Mouse (Mus musculus): ENCODE data around the gene Ascl3. TPM values are rescaled to one million over a fixed set of nuclear protein-coding genes. Genes with fewer than 3 reads are reported as not detected.
A peak's percentile ranks its signal among the peaks of the same experiment; 100 is the strongest.

Ascl3 gene
- polyA plus RNA-seq, 1 experiment from 2014 or later = not detected

- no peak for ATAC-seq
- Histone ChIP-seq H3K36me3 (ENCODE audit: poor library complexity, severe bottlenecking) (peaks cover 34% of the 10 kb centered on the region), H3K4me1 (peaks cover 9% of the 10 kb centered on the region; the same call in 1 of the 2 replicates), H3K9ac (no peak overlapping the region), H3K27me3 (no peaks in the 10 kb centered on the region), H3K4me2 (no peak overlapping the region), H3K4me3 (no peak overlapping the region), H3K9me3 (replicated peaks) (no peaks in the 10 kb centered on the region), H3K27ac (no peak overlapping the region)
- WGBS = 64% methylated on average over 4 of the region's 4 CpGs
These were observed 24.3 kb downstream of the Ascl3 start for GRCm38 (mm10) chr7:109707023-109707785.

GRCm38 (mm10) chr7:109704461-109704860 is 27.1 kb downstream of the Ascl3 start:
- Histone ChIP-seq H3K27ac (no peak overlapping the region), H3K36me3 (ENCODE audit: poor library complexity, severe bottlenecking) (peaks cover 13% of the 10 kb centered on the region), H3K4me2 (peak overlapping the region; percentile 75), H3K9ac (0 out of 2 replicates have a peak overlapping the region, but pooled peaks have one; percentile 73), H3K27me3 (no peaks in the 10 kb centered on the region), H3K9me3 (replicated peaks) (no peaks in the 10 kb centered on the region), H3K4me3 (peak overlapping the region; percentile 57), H3K4me1 (peaks cover 9% of the 10 kb centered on the region; the same call in 1 of the 2 replicates)
- 70% methylated on average over 3 of the region's 3 CpGs for WGBS
- ATAC-seq = no peak

DNA sequence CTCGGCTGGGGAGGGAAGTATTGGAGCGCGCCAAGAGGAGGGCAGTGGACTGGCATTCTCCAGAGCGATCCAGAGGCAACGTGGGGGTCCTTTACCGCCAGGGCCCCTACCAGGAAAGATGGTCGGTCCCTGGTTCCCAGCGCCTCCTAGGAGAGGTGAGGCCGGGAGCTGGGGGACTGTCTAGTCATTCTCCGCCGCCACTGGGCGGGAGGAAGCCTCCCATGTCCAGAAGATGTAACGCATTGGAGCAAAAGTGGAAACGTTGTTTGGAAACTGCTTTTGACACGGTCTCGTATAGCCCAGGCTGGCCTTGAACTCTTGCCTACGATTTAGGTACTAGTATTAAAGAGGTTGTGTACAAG is 27.5 kb downstream of the Ascl3 start:
- Histone ChIP-seq H3K4me3 (peak overlapping the region; percentile 57), H3K27ac (no peak overlapping the region), H3K9me3 (replicated peaks) (no peaks in the 10 kb centered on the region), H3K36me3 (ENCODE audit: poor library complexity, severe bottlenecking) (peaks cover 10% of the 10 kb centered on the region), H3K27me3 (no peaks in the 10 kb centered on the region), H3K9ac (peak overlapping the region; percentile 73), H3K4me1 (peaks cover 9% of the 10 kb centered on the region; the same call in 1 of the 2 replicates), H3K4me2 (peak overlapping the region; percentile 75)
- 4% methylated on average over 17 of the region's 17 CpGs for WGBS
- no peak for ATAC-seq

DNA sequence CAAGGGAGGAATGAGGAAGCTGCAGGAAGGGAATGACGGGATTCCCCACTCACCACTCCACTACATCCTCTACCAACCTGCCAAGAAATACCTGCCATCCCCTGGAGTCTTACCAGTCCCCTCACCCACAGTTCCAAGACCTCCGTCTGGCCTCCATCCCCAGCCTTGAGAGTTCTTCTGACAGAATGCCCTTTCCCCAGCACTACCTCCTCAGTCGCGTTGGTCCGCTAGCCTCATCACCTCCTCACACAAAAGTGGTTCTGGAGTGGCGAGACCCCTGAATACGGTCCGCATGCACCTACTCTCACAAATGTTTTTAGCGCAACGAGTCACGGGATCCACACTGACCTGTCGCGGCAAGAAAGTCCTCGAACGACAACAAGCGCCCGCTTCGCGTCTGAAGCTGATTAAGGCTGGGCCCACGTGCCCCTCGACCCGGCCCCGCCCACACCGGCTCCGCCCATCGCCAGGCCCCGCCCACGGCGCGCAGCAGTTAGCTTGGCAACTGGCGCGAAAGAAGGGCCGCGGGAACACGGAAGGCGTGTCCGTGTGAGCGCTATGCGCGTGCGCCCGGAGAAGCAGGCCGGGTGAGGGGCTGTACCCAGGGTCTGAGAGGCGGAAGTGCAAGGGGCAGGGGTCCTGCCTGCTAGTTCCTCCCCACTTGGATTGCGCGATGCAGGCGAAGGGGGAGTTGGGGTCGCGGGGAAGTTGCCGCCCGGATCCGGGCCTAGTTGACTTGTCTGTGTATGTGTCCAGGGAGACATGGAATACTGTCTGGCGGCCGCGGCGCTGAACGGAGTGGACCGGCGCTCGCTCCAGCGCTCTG is 28.1 kb downstream of the Ascl3 start, which contains the start of the genes St5 and Akip1:
Gene St5 (minus strand): TSS at position 416 of the 826 bp plus-strand sequence.
Gene Akip1 (plus strand): TSS at position 501 of the 826 bp plus-strand sequence.
- H3K27ac ChIP-seq = no peak within 1 kb of the TSS
- H3K4me3 ChIP-seq = peak within 1 kb of the TSS; percentile 57
- WGBS = under 1% methylated on average over 61 of the region's 61 CpGs
- H3K27me3 ChIP-seq = no peaks in the 10 kb centered on the region
- peaks cover 5% of the 10 kb centered on the region; the same call in 1 of the 2 replicates for H3K36me3 ChIP-seq (ENCODE audit: poor library complexity, severe bottlenecking)
- H3K9ac ChIP-seq = peak within 1 kb of the TSS; percentile 73
- peak within 1 kb of the TSS; percentile 75 for H3K4me2 ChIP-seq
- H3K9me3 ChIP-seq (replicated peaks) = no peaks in the 10 kb centered on the region
- peaks cover 9% of the 10 kb centered on the region; the same call in 1 of the 2 replicates for H3K4me1 ChIP-seq
- peak; percentile 97 for ATAC-seq

- peak overlapping the region; percentile 75 for H3K4me2 ChIP-seq
- no peak for ATAC-seq
- 0 out of 2 replicates have a peak, but pooled peaks cover 3% of the 10 kb centered on the region for H3K36me3 ChIP-seq (ENCODE audit: poor library complexity, severe bottlenecking)
- 37% methylated on average over 4 of the region's 4 CpGs for WGBS
- no peaks in the 10 kb centered on the region for H3K27me3 ChIP-seq
- H3K9me3 ChIP-seq (replicated peaks) = no peaks in the 10 kb centered on the region
- H3K4me1 ChIP-seq = peaks cover 9% of the 10 kb centered on the region; the same call in 1 of the 2 replicates
- no peak overlapping the region for H3K4me3 ChIP-seq
- no peak overlapping the region for H3K9ac ChIP-seq
- H3K27ac ChIP-seq = no peak overlapping the region
These were observed 28.8 kb downstream of the Ascl3 start for GRCm38 (mm10) chr7:109702721-109703120.

DNA sequence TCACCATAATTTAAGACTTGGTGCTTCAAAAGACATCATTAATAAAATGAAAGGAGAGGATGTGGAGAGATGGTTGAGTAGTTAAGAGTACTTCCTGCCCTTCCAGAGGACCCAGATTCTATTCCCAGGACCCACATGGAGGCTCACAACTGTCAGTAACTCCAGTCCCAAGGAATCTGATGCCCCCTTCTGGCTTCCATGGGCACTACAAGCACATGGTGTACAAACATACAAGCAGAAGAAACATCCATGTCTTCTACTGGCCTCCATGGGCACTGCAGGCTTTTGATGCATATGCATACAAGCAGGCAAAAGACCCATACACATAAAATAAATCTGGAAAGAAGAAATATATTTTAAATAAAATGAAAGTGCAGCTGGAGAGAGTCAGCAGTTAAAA is 31.3 kb downstream of the Ascl3 start:
- ATAC-seq = no peak
- H3K27ac ChIP-seq = no peak overlapping the region
- H3K4me3 ChIP-seq = no peak overlapping the region

DNA sequence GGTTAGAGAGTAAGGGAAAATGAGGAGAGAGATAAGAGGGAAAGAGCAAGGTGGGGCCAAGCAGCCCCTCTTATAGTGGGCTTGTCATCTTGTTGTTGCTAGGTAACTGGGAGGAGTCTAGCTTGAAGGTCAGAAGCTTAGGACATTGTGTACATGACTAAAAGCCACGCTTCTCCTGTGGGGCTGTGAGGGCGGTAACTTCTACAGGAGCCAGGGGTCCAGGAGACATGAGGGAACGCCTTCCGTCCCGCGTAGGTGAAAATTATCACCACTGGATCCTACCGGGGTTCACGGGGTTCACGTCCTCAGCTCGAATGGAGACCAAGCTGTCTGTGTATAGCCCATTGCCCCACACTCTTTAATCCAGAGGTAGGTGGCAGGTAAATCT is 36.2 kb downstream of the Ascl3 start:
- no peaks in the 10 kb centered on the region for H3K27me3 ChIP-seq
- H3K27ac ChIP-seq = no peak overlapping the region
- no peaks in the 10 kb centered on the region for H3K4me1 ChIP-seq
- no peaks in the 10 kb centered on the region for H3K9me3 ChIP-seq (replicated peaks)
- WGBS = 92% methylated on average over 10 of the region's 10 CpGs
- H3K4me3 ChIP-seq = no peak overlapping the region
- no peak overlapping the region for H3K4me2 ChIP-seq
- ATAC-seq = no peak
- no peak overlapping the region for H3K9ac ChIP-seq
- H3K36me3 ChIP-seq (ENCODE audit: poor library complexity, severe bottlenecking) = no peaks in the 10 kb centered on the region

More for the DNA sequence above, 31.3 kb downstream of the Ascl3 start:
- Histone ChIP-seq H3K4me1 (peaks cover 9% of the 10 kb centered on the region; the same call in 1 of the 2 replicates), H3K9ac (no peak overlapping the region), H3K27me3 (no peaks in the 10 kb centered on the region), H3K4me2 (no peak overlapping the region), H3K36me3 (ENCODE audit: poor library complexity, severe bottlenecking) (no peaks in the 10 kb centered on the region), H3K9me3 (replicated peaks) (no peaks in the 10 kb centered on the region)

DNA sequence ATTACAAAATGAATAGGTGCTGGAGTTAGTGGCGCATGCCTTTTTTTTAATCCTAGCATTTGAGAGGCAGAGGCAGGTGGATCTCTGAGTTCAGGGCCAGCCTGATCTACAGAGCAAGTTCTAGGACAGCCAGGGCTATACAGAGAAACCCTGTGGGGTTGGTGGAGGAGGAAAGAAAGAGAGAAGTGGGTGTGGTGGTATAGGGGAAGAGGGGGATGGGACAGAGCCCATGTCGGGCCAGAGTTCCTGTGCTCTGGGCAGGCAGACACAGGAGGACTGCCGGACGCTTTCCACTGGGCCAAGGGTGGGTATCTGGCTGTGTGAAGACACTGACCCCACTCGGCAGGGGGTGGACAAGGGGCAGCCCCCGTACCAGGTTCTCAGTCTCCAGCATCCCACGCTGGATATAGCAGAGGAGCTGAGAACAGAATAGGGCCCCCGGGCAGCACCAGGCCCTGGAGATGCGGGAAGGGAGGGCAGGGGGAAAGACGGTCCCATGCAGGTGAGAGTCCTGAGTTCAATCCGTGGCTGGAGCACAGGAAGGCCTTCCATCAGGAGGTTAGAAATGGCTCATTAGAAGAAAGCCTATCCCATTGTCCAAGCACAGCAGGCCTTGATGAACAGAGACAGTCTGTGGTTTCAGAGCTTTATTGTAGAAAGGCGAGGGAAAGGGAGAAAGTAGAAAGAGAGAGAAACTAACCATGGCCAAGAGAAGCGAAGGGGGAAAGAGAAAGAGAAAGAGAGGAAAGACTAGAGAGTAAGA is 36.8 kb downstream of the Ascl3 start:
- no peak overlapping the region for H3K27ac ChIP-seq
- no peak for ATAC-seq
- H3K4me3 ChIP-seq = no peak overlapping the region
- no peaks in the 10 kb centered on the region for H3K36me3 ChIP-seq (ENCODE audit: poor library complexity, severe bottlenecking)
- H3K4me1 ChIP-seq = no peaks in the 10 kb centered on the region
- H3K9me3 ChIP-seq (replicated peaks) = no peaks in the 10 kb centered on the region
- no peak overlapping the region for H3K4me2 ChIP-seq
- H3K9ac ChIP-seq = no peak overlapping the region
- H3K27me3 ChIP-seq = no peaks in the 10 kb centered on the region
- whole genome bisulfite sequencing = 75% methylated on average over 13 of the region's 13 CpGs

- no peaks in the 10 kb centered on the region for H3K9me3 ChIP-seq (replicated peaks)
- no peak overlapping the region for H3K9ac ChIP-seq
- peaks cover 10% of the 10 kb centered on the region for H3K4me1 ChIP-seq
- no peak overlapping the region for H3K27ac ChIP-seq
- WGBS = 92% methylated on average over 5 of the region's 5 CpGs
- no peak overlapping the region for H3K4me2 ChIP-seq
- ATAC-seq = no peak
- H3K27me3 ChIP-seq = no peaks in the 10 kb centered on the region
- H3K36me3 ChIP-seq (ENCODE audit: poor library complexity, severe bottlenecking) = no peaks in the 10 kb centered on the region
- no peak overlapping the region for H3K4me3 ChIP-seq
These were observed 40.6 kb downstream of the Ascl3 start for GRCm38 (mm10) chr7:109690961-109691360.

- no peaks in the 10 kb centered on the region for H3K9me3 ChIP-seq (replicated peaks)
- no peaks in the 10 kb centered on the region for H3K36me3 ChIP-seq (ENCODE audit: poor library complexity, severe bottlenecking)
- H3K4me2 ChIP-seq = no peak overlapping the region
- H3K27me3 ChIP-seq = no peaks in the 10 kb centered on the region
- no peak overlapping the region for H3K9ac ChIP-seq
- ATAC-seq = no peak
- no peak overlapping the region for H3K27ac ChIP-seq
- WGBS = 86% methylated on average over 3 of the region's 3 CpGs
- no peak overlapping the region for H3K4me3 ChIP-seq
- peaks cover 10% of the 10 kb centered on the region for H3K4me1 ChIP-seq
These were observed 41.4 kb downstream of the Ascl3 start for GRCm38 (mm10) chr7:109690101-109690500.

DNA sequence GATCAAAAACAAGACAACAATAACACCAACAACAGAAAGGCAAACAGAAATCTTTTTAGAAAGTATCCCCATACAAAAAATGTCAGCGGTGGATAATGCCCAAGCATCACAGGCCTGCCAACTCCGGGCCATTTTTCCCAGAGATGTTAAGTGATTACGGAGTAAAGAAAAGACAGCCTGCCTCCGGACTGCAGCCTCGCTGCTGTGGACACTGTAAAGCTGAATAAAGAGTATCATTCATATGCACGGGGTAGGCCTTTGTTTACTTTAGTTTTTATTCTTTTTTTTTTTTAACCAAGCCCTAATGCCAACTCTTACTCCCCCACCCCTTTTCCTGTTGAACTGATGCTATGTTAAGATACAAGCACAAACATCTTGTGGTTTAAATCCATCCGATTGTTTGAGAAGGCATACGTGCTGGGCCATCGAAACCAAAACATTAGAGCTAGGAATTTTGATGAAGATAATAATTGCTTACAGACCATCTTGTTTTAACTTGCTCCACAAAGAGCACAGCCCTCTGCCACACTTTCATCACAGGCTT is 44.9 kb downstream of the Ascl3 start:
- Histone ChIP-seq H3K4me1 (peaks cover 10% of the 10 kb centered on the region), H3K4me2 (peak overlapping the region; percentile 21; the same call in 1 of the 2 replicates), H3K36me3 (ENCODE audit: poor library complexity, severe bottlenecking) (no peaks in the 10 kb centered on the region), H3K9me3 (replicated peaks) (no peaks in the 10 kb centered on the region), H3K9ac (no peak overlapping the region), H3K27me3 (no peaks in the 10 kb centered on the region), H3K27ac (no peak overlapping the region), H3K4me3 (no peak overlapping the region)
- WGBS = 15% methylated on average over 9 of the region's 9 CpGs
- ATAC-seq = no peak

Measured in forebrain, embryonic 13.5 days (tissue).